Mouse (Mus musculus) liver, embryonic 16.5 days (tissue): ENCODE measurements around the gene Myo9b. TPM values are rescaled to one million over a fixed set of nuclear protein-coding genes. Genes with fewer than 3 reads are reported as not detected.
A peak's percentile ranks its signal among the peaks of the same experiment; 100 is the strongest.
"Not testable (repeated sequence)": the region's sequence is repeated elsewhere in the genome, so short reads cannot be mapped to it uniquely, and the experiment has no call there.

ENCODE experiments used
- ATAC-seq: fragments of 200-750 bp; cut with Nextera tagmentation; 2 replicates; pipeline ENCODE4 v1.8.0; 2017; ENCODE audit warnings: low read depth, mild to moderate bottlenecking, moderate number of reproducible peaks, moderate library complexity
- H3K27ac ChIP-seq: fragments of 300-500 bp; sonication (generic); 2 replicates; pipeline ENCODE4 v1.5.1; 2014; ENCODE audit warnings: mild to moderate bottlenecking, low read length
- H3K27me3 ChIP-seq: fragments of 300-500 bp; sonication (generic); 2 replicates; pipeline ENCODE4 v1.6.1; 2014; ENCODE audit warnings: low read depth, low read length, mixed read lengths; ENCODE audit not compliant: control insufficient read depth, insufficient read depth
- H3K36me3 ChIP-seq: fragments of 300-500 bp; sonication (generic); 2 replicates; pipeline ENCODE4 v1.6.1; 2014; ENCODE audit warnings: mild to moderate bottlenecking; ENCODE audit not compliant: control insufficient read depth, insufficient read depth
- H3K4me1 ChIP-seq: fragments of 300-500 bp; sonication (generic); 2 replicates; pipeline ENCODE4 v1.6.1; 2014; ENCODE audit warnings: low read depth, low read length, mixed read lengths; ENCODE audit not compliant: control insufficient read depth
- H3K4me2 ChIP-seq: fragments of 300-500 bp; sonication (generic); 2 replicates; pipeline ENCODE4 v1.6.1; 2014; ENCODE audit warnings: low read depth, low read length, mixed read lengths
- H3K4me3 ChIP-seq: fragments of 300-500 bp; sonication (generic); 2 replicates; pipeline ENCODE4 v1.5.1; 2014; ENCODE audit warnings: low read depth, mild to moderate bottlenecking, low read length
- H3K9ac ChIP-seq: fragments of 300-500 bp; sonication (generic); 2 replicates; pipeline ENCODE4 v1.6.1; 2014; ENCODE audit warnings: low read depth, low read length
- H3K9me3 ChIP-seq: fragments of 300-500 bp; sonication (generic); replicated peaks from 2 replicates; pipeline ENCODE4 v1.6.1; 2016; ENCODE audit warnings: low read length; ENCODE audit not compliant: control insufficient read depth
- WGBS: fragments of 180-500 bp; shearing (Covaris S2); extraction: QIAGEN DNeasy Blood & Tissue Kit; methylation state at CpG from one replicate; pipeline ENCODE4 v1.1.7; 2014; ENCODE audit not compliant: insufficient replicate concordance; 5-methylcytosine and 5-hydroxymethylcytosine counted together
- polyA plus RNA-seq: library from polyadenylated mRNA; unstranded; fragments of >200 nt; fragmentation: Nextera tagmentation; extraction: Ambion mirVana; gene quantifications from 2 replicates; pipeline ENCODE4 v1.2.1, GENCODE M21; 2015

Gene Myo9b
- polyA plus RNA-seq, 1 experiment from 2014 or later, result 7.8 TPM

DNA sequence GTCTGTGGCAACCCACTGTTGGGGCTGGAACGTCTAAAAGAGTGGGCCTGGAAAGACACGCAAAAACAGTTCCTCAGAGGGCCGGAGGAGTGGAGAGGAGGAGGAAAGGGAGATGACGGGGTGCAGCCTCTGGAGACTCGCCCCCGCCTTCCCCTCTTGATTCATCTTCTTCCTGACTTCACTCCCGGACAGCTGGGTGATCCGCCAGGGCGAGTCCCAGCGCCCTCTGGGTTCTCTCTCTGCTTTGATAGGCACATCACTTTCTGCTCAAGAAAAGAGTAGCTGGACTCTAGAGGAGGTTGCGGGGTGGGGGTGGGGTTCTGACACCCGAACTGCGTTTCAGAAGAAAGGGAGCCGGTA, 617 bp downstream of the Myo9b start:
- under 1% methylated on average over 14 of the region's 14 CpGs for WGBS
- peak overlapping the region; percentile 88 for H3K9ac ChIP-seq
- peak overlapping the region; percentile 87 for H3K4me3 ChIP-seq
- peak overlapping the region; percentile 83 for H3K27ac ChIP-seq
- no peak for ATAC-seq
- no peaks in the 10 kb centered on the region for H3K9me3 ChIP-seq
- no peaks in the 10 kb centered on the region; the same call in 1 of the 2 replicates for H3K36me3 ChIP-seq
- H3K4me1 ChIP-seq, result peaks cover 23% of the 10 kb centered on the region
- no peaks in the 10 kb centered on the region for H3K27me3 ChIP-seq
- peak overlapping the region; percentile 88 for H3K4me2 ChIP-seq

DNA sequence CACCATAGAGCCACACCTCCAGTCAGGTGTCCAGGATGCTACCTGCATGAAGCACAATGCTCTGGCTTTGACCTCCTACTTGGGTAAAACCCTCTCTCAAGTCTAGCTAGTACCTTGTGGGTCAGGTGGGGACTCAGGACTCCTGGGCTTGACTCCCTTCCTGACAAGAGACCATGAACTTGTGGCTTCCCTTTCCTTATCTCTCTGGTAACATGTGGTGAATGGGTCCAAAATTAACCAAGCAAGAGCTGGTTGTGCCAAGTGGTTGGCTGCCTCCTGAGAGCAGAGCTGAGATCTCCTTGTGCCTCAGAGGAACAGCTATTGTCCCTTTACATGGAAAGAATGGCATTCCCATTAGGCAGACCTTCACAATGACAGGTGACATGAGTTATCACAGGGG, 2.0 kb downstream of the Myo9b start:
- no peaks in the 10 kb centered on the region for H3K9me3 ChIP-seq
- no peak overlapping the region for H3K4me3 ChIP-seq
- H3K4me1 ChIP-seq, result peaks cover 23% of the 10 kb centered on the region
- H3K4me2 ChIP-seq, result no peak overlapping the region
- H3K27me3 ChIP-seq, result no peaks in the 10 kb centered on the region
- H3K9ac ChIP-seq, result no peak overlapping the region
- ATAC-seq, result no peak
- no peak overlapping the region for H3K27ac ChIP-seq
- H3K36me3 ChIP-seq, result no peaks in the 10 kb centered on the region; the same call in 1 of the 2 replicates

DNA sequence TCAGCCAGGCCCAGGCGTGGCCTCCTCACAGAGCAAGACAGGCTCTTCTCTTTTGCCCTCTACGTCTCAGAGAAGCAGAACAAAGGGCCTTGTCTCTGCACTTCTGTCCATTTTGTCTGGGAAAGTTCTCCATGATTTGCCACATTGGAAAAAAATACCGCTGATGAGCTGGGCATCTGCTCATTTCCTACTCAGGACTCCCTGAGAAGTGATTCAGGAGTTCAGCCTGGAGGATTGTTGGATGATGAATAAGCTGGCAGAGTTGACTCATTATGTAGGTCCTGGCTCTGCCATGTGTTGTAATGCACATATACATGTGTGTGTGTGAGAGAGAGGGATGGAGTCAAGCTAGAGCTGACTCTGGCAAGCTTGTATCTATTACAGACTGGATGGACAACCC, 3.7 kb downstream of the Myo9b start:
- Histone ChIP-seq H3K4me1 (peaks cover 20% of the 10 kb centered on the region), H3K4me3 (no peak overlapping the region), H3K9me3 (no peaks in the 10 kb centered on the region), H3K36me3 (no peaks in the 10 kb centered on the region; the same call in 1 of the 2 replicates), H3K27me3 (no peaks in the 10 kb centered on the region), H3K9ac (no peak overlapping the region), H3K4me2 (no peak overlapping the region), H3K27ac (no peak overlapping the region)
- WGBS, result 82% methylated on average over 3 of the region's 3 CpGs
- no peak for ATAC-seq

DNA sequence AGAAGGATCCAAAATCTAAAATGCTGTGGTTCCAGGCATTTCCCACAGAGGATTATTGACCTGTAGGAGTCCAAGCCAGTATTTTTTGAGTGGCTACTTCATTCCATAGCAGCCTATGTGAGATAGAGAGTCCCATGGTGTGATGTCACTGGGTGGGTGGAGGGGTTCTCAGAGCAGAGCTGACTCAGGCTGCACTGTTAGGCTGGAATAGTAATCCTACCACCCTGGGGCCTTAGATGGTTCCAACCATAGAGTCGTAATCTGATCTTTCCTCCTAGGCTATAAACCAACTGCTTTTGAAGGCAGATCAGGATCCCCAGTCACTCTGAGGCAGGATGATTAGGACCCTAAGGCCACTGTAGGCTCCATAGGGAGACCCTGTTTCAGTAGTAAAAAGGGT, 6.9 kb downstream of the Myo9b start:
- H3K4me2 ChIP-seq, H3K27ac ChIP-seq, H3K4me3 ChIP-seq, H3K4me1 ChIP-seq, ATAC-seq, H3K36me3 ChIP-seq, H3K9ac ChIP-seq, H3K27me3 ChIP-seq, H3K9me3 ChIP-seq: not testable (repeated sequence)
- WGBS, result 64% methylated on average over 1 of the region's 1 CpGs

DNA sequence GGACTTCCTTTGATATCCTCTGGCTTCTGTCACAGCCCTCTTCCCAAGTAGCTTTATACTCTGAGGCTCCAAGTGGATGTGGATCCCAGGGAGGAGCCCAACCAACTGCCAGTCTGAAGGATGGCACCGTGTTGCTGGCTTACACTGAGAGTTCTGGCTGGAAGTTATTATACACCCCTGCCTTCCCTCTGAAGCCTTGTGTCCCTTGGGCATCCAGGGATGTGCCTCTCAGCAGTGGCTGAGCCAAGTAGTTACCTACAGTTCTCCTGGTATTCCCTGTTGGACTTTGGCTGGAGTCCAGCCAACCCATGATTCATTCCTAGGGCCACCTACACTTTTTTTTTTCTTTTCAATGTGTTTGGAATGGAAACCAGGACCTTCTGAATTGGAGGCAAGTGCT, 9.2 kb downstream of the Myo9b start:
- not testable (repeated sequence) for H3K27me3 ChIP-seq, H3K36me3 ChIP-seq, ATAC-seq, H3K4me1 ChIP-seq, H3K4me3 ChIP-seq, H3K9me3 ChIP-seq, H3K4me2 ChIP-seq, H3K27ac ChIP-seq, H3K9ac ChIP-seq
- 83% methylated on average over 1 of the region's 1 CpGs for WGBS

DNA sequence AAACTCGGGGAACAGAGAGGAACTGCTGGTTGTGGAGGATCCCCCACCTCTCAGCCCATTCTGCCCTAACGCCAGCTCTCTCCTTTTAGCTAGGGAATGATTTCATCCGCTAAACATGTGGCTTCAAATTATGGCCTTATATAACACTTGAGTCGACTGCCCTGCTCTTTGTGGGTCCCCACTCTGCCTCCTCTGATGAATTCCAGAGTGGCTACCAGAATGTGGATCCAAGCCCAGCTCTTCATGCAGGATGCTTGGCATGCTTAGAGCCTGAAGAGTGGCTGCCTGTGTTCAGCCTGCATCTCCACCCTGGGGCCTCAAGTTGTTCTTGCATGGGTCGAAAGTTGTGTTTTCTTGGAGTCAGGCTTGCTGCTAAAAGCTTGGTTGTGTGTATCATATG, 10.1 kb downstream of the Myo9b start:
- peaks cover 2% of the 10 kb centered on the region for H3K4me1 ChIP-seq
- H3K4me2 ChIP-seq, result no peak overlapping the region
- no peak overlapping the region for H3K27ac ChIP-seq
- H3K4me3 ChIP-seq, result no peak overlapping the region
- ATAC-seq, result no peak
- no peaks in the 10 kb centered on the region for H3K36me3 ChIP-seq
- H3K9me3 ChIP-seq, result no peaks in the 10 kb centered on the region
- no peaks in the 10 kb centered on the region for H3K27me3 ChIP-seq
- H3K9ac ChIP-seq, result no peak overlapping the region
- WGBS, result 66% methylated on average over 5 of the region's 5 CpGs

DNA sequence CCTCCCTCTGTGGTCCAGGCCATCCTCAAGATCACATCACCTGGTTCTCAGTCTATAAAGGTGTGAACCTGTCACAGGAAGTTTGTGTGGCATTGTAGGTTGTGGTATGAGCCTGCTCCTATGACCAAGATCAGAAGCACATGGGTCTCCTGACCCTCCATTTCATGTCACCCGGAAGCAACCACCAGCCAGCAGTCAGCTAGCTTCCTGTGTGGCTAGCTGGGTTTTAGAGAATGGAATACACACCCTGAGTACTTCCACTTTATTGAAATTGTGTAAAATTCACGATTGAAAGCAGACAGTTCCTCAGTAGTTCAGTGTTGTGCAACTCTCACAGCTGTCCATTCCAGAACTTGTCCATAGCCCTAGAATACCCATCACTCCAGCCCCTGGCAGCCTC, 13.7 kb downstream of the Myo9b start:
- WGBS, result 20% methylated on average over 2 of the region's 2 CpGs
- H3K27ac ChIP-seq, result not testable (repeated sequence)

DNA sequence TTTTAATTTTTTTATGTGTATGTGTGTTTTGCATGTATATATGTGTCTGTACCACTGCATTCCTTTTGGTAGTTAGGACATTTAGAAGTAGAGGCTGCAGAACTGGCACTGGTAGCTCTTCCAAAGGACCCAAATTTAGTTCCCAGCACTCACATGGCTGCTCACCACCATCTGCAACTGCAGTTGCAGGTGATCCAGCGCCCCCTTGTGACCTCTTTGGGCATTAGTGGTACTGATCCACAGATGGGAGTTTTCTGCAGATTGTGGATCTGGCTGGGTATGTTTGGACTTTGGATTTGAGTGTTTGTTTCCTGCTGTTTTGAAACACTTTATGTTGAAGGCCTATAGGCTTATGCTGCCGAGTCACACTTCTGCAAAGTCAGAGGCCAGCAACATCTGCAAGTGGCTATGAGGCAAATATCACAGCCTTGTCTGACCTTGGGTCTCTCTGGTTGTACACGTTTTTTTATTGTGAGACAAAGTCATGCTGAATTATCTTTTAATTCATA, 16.0 kb downstream of the Myo9b start:
- no peak for ATAC-seq
- Histone ChIP-seq H3K4me1 (peaks cover 2% of the 10 kb centered on the region), H3K36me3 (peaks cover 11% of the 10 kb centered on the region), H3K4me2 (no peak overlapping the region), H3K4me3 (no peak overlapping the region), H3K27me3 (no peaks in the 10 kb centered on the region), H3K9ac (no peak overlapping the region), H3K9me3 (no peaks in the 10 kb centered on the region), H3K27ac (no peak overlapping the region)
- 48% methylated on average over 3 of the region's 3 CpGs for WGBS

More for the DNA sequence above, 13.7 kb downstream of the Myo9b start:
- H3K4me2 ChIP-seq, H3K9me3 ChIP-seq, H3K9ac ChIP-seq, H3K4me3 ChIP-seq, H3K27me3 ChIP-seq, ATAC-seq, H3K4me1 ChIP-seq: not testable (repeated sequence)
- peaks cover 11% of the 10 kb centered on the region for H3K36me3 ChIP-seq

DNA sequence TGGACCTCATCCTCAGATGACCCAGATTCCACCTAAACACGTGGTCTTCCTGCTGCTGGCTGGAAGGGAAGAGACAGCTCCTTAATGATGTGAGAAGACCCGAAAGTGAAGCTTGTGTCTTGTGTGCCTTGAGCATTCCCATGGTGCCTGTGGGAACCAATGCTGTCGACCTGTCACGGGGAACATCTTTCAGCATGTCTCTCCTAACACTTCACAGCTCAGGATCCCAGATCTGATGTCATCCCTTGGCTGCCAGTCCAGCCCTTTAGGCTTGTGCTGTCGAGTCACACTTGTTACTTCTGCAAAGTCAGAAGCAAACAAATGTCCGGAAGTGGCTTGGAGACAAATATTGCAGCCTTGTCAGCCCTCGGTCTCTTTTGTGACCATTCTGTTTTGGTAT, 16.6 kb downstream of the Myo9b start:
- no peak overlapping the region for H3K4me3 ChIP-seq
- no peak overlapping the region for H3K4me2 ChIP-seq
- peaks cover 11% of the 10 kb centered on the region for H3K36me3 ChIP-seq
- H3K4me1 ChIP-seq, result peaks cover 2% of the 10 kb centered on the region
- WGBS, result 66% methylated on average over 7 of the region's 7 CpGs
- H3K27ac ChIP-seq, result no peak overlapping the region
- no peaks in the 10 kb centered on the region for H3K9me3 ChIP-seq
- no peak for ATAC-seq
- no peaks in the 10 kb centered on the region for H3K27me3 ChIP-seq
- no peak overlapping the region for H3K9ac ChIP-seq
